Mouse (Mus musculus) CD8-positive naive resting alpha-beta T cell, adult 2 months (primary cell): ENCODE results near the gene Gstp3.

ENCODE experiments used
- DNase-seq, 2 experiments: peaks; one replicate each; pipeline ENCODE4 v3.0.0; 2022; ENCODE audit warnings: low read depth in 2 of 2, low spot score in 2 of 2

The Gstp3 gene

GRCm38 (mm10) chr19:4059069-4059740 lies at the start of gene Gstp3:
Gene Gstp3, minus strand, starts transcription at chr19:4059569.
- DNase-seq: peak; percentile 43 to 53

- no peak for DNase-seq
These were observed 49.2 kb upstream of the Gstp3 start for GRCm38 (mm10) chr19:4108535-4108934.

- no peak for DNase-seq
These were observed 47.3 kb upstream of the Gstp3 start for GRCm38 (mm10) chr19:4106654-4107053.

- no peak for DNase-seq
These were observed 45.4 kb upstream of the Gstp3 start for GRCm38 (mm10) chr19:4104675-4105194.

GRCm38 (mm10) chr19:4103792-4104191 lies 44.4 kb upstream of the Gstp3 start:
- DNase-seq: no peak

GRCm38 (mm10) chr19:4103294-4103693 lies 43.9 kb upstream of the Gstp3 start:
- DNase-seq: no peak

- DNase-seq: no peak
These were observed 43.3 kb upstream of the Gstp3 start for GRCm38 (mm10) chr19:4102626-4103025.

- no peak for DNase-seq
These were observed 42.7 kb upstream of the Gstp3 start for GRCm38 (mm10) chr19:4102049-4102448.

- DNase-seq: no peak
These were observed 42.1 kb upstream of the Gstp3 start for GRCm38 (mm10) chr19:4101466-4101865.

GRCm38 (mm10) chr19:4100718-4101261 lies 41.4 kb upstream of the Gstp3 start:
- DNase-seq: peak in 1 of 2 experiments; percentile 44

- peak; percentile 28 to 31 for DNase-seq
These were observed 40.7 kb upstream of the Gstp3 start, which contains the start of gene Pitpnm1 for GRCm38 (mm10) chr19:4099837-4100717. Gene Pitpnm1, plus strand, starts transcription at chr19:4099998.

- peak; percentile 88 to 95 for DNase-seq
These were observed 39.7 kb upstream of the Gstp3 start for GRCm38 (mm10) chr19:4099056-4099455.

- DNase-seq: no peak
These were observed 39.1 kb upstream of the Gstp3 start for GRCm38 (mm10) chr19:4098426-4098825.

GRCm38 (mm10) chr19:4097441-4097825 lies 38.1 kb upstream of the Gstp3 start:
- peak in 1 of 2 experiments; percentile 64 for DNase-seq

- peak; percentile 96 to 97 for DNase-seq
These were observed 37.5 kb upstream of the Gstp3 start, which contains the start of gene Cdk2ap2 for GRCm38 (mm10) chr19:4096642-4097440. Gene Cdk2ap2, plus strand, starts transcription at chr19:4097182.

- DNase-seq: no peak
These were observed 36.4 kb upstream of the Gstp3 start for GRCm38 (mm10) chr19:4095802-4096201.

- no peak for DNase-seq
These were observed 35.5 kb upstream of the Gstp3 start for GRCm38 (mm10) chr19:4094774-4095303.

GRCm38 (mm10) chr19:4094348-4094747 lies 35.0 kb upstream of the Gstp3 start:
- no peak for DNase-seq

- peak; percentile 42 to 50 for DNase-seq
These were observed 34.4 kb upstream of the Gstp3 start for GRCm38 (mm10) chr19:4093772-4094171.

- DNase-seq: no peak
These were observed 33.4 kb upstream of the Gstp3 start for GRCm38 (mm10) chr19:4092750-4093149.
